Mouse (Mus musculus) bone marrow macrophage, adult 2 months (primary cell): Measurements from ENCODE around the gene Luc7l3.

ENCODE experiments used
- CTCF ChIP-seq: IDR thresholded peaks from 2 replicates; pipeline ENCODE4 v1.5.1; 2012; ENCODE audit warnings: low read depth, mild to moderate bottlenecking, low read length, moderate library complexity
- POLR2A ChIP-seq: IDR thresholded peaks from 2 replicates; pipeline ENCODE4 v1.6.1; 2012; ENCODE audit warnings: mild to moderate bottlenecking, low read depth, low read length, borderline replicate concordance

DNA sequence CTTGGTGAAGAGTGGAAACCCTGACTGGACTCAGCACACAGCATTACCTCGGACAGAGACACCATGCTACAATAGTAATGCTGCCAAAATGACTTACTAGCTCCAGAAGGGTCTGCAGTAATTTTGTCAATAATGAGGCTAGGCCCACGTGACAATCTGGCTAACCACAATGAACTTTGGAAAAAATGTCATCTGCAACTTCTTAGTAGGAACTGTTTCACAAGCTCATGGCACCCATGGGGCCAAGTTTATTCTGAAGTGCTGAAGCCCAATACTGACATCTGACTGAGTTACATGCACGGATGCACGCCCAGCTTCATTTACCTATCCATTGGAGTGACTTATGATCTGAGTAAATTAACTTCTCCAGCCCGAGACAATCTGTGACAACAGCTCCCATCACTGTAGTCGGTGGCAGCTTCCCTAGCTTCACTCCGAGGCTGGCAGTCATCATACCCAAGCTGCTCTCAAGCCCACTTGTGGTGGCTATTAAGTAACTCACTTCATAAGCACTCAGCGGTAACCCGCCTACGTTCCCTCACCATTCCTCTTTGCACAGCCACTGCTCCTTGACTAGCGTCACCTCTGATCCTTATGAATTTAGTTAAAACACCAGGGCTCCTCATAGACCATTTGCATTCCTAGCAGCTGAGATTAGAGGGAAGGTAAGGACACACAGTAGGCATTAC is 35.8 kb downstream of the Luc7l3 start:
- TF ChIP-seq CTCF, result no peak
- TF ChIP-seq POLR2A, result no peak
